Mouse (Mus musculus) Muller cell, postnatal 12 days (primary cell): ENCODE data around the gene Btbd3.

Source experiments
- DNase-seq: peaks from one replicate; pipeline ENCODE4 v3.0.0-alpha.2; 2015; ENCODE audit errors: inconsistent ontology term

Btbd3 gene

GRCm38 (mm10) chr2:138531992-138532391 is 275.6 kb downstream of the Btbd3 start:
- no peak for DNase-seq

GRCm38 (mm10) chr2:138539655-138540054 is 283.3 kb downstream of the Btbd3 start:
- DNase-seq: peak; percentile 6

- DNase-seq: peak; percentile 29
Observed at GRCm38 (mm10) chr2:138548990-138549389, 292.6 kb downstream of the Btbd3 start.

- DNase-seq: peak; percentile 6
Observed at GRCm38 (mm10) chr2:138551516-138551915, 295.2 kb downstream of the Btbd3 start.

GRCm38 (mm10) chr2:138555106-138555862 is 298.9 kb downstream of the Btbd3 start:
- DNase-seq: no peak

GRCm38 (mm10) chr2:138585930-138586329 is 329.6 kb downstream of the Btbd3 start:
- DNase-seq: no peak

GRCm38 (mm10) chr2:138587335-138587734 is 331.0 kb downstream of the Btbd3 start:
- no peak for DNase-seq

GRCm38 (mm10) chr2:138587795-138588545 is 331.6 kb downstream of the Btbd3 start:
- no peak for DNase-seq

GRCm38 (mm10) chr2:138589105-138589504 is 332.7 kb downstream of the Btbd3 start:
- DNase-seq: peak; percentile 72

- no peak for DNase-seq
Observed at GRCm38 (mm10) chr2:138590307-138590706, 333.9 kb downstream of the Btbd3 start.

GRCm38 (mm10) chr2:138612361-138612760 is 356.0 kb downstream of the Btbd3 start:
- no peak for DNase-seq

GRCm38 (mm10) chr2:138617501-138617900 is 361.1 kb downstream of the Btbd3 start:
- DNase-seq: no peak
